Mouse (Mus musculus): ENCODE measurements at regions not wholly inside any gene's neighbourhood (a gene's known extent, or its start where the extent isn't known, plus 50 kb on each side); places are given as distances from the start of the nearest gene placed in this dataset.
A peak's percentile ranks its signal among the peaks of the same experiment; 100 is the strongest.

DNA sequence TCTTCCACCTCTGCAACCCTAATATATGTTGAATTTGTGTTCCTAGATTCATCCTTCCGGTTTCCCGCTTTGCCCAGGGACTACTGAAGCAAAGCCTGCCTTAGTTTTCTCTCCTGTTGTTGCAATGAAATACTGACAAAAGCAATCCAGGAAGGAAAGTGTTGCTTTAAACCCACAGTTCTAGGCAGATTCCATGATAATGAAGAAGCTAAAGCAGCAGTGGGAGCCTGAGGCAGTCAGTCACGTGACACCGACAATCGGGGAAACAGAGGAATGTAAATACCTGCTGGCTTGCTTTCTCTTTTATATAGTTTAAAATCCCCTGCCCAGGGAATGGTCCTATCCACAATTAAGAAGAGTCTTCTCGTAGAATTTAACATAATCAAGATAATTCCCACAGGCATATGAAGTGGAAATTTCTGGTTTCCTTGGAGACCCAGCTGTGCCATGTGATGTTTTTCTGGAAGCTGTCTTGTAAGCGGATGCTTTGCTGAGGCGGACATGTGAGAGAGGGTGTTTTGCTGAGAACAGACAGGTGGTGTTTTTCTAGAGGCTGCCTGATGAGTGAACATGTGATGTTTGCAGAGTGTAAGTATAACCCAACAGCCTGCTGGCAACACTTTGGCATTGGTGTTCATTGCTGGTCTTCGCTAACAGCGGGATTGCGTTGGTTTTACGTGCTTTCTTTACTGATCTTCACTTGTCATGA lies 398.0 kb downstream of the Prim2 start:
- Histone ChIP-seq H3K9me3 (replicated peaks; ENCODE audit: control insufficient read depth, low read length) (no peaks in the 10 kb centered on the region), H3K9ac (ENCODE audit: low read length) (no peak overlapping the region), H3K4me2 (ENCODE audit: low read length) (0 out of 2 replicates have a peak overlapping the region, but pooled peaks have one; percentile 4), H3K36me3 (ENCODE audit: control insufficient read depth, insufficient read depth, low read length) (no peaks in the 10 kb centered on the region), H3K4me3 (ENCODE audit: low read depth, low read length) (no peak overlapping the region), H3K27ac (ENCODE audit: low read depth, low read length) (no peak overlapping the region), H3K4me1 (ENCODE audit: control insufficient read depth, insufficient read depth, low read length) (no peaks in the 10 kb centered on the region), H3K27me3 (replicated peaks; ENCODE audit: control insufficient read depth, insufficient read depth, low read length) (no peaks in the 10 kb centered on the region)
- peak; percentile 69 for DNase-seq (ENCODE audit: low spot score)
- peak; percentile 77 for ATAC-seq
- 50% methylated on average over 12 of the region's 12 CpGs for WGBS

GRCm38 (mm10) chr1:33269162-33269561 lies 400.4 kb downstream of the Prim2 start:
- WGBS = 17% methylated on average over 4 of the region's 4 CpGs
- Histone ChIP-seq H3K27me3 (replicated peaks; ENCODE audit: control insufficient read depth, insufficient read depth, low read length) (no peaks in the 10 kb centered on the region), H3K4me1 (ENCODE audit: control insufficient read depth, insufficient read depth, low read length) (no peaks in the 10 kb centered on the region), H3K4me2 (ENCODE audit: low read length) (no peak overlapping the region), H3K9ac (ENCODE audit: low read length) (no peak overlapping the region), H3K9me3 (replicated peaks; ENCODE audit: control insufficient read depth, low read length) (no peaks in the 10 kb centered on the region), H3K4me3 (ENCODE audit: low read depth, low read length) (no peak overlapping the region), H3K36me3 (ENCODE audit: control insufficient read depth, insufficient read depth, low read length) (no peaks in the 10 kb centered on the region), H3K27ac (ENCODE audit: low read depth, low read length) (no peak overlapping the region)
- DNase-seq (ENCODE audit: low spot score) = peak; percentile 63
- peak; percentile 70 for ATAC-seq

DNA sequence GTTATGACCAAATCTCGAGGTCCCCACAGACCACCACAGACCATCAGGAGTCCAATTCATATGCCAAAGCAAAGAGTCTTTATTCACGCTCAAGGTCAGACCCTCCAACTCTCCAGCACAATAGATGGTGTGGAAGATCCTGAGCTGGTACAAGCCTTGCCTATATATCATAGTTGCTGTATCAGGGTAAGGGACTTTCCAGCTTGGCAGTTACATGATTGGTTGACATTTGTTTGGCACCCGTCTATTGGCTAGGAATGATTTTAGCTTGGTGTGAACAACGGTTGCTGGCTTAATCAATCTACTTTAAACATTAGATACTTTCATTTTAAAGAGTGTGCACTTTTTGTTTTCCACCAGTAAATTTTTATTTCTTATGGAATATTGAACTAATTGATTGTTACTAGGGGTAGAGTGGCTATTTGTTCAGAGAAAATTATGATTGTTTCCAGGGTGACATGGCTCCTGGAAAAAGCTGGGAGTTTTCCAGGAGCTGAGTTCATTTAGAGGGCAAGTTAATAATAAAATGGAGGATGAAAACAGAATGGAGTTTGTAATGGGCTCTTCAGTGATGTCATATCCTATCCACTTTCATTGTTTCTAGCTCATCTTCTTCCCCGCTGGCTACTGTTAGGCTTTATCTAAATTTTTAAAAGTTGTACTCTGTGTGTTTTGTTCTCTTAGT lies 403.7 kb downstream of the Prim2 start:
- Histone ChIP-seq H3K9ac (ENCODE audit: low read length) (no peak overlapping the region), H3K27ac (ENCODE audit: low read depth, low read length) (no peak overlapping the region), H3K4me1 (ENCODE audit: control insufficient read depth, insufficient read depth, low read length) (no peaks in the 10 kb centered on the region), H3K9me3 (replicated peaks; ENCODE audit: control insufficient read depth, low read length) (no peaks in the 10 kb centered on the region), H3K4me3 (ENCODE audit: low read depth, low read length) (no peak overlapping the region), H3K27me3 (replicated peaks; ENCODE audit: control insufficient read depth, insufficient read depth, low read length) (no peaks in the 10 kb centered on the region), H3K4me2 (ENCODE audit: low read length) (no peak overlapping the region), H3K36me3 (ENCODE audit: control insufficient read depth, insufficient read depth, low read length) (no peaks in the 10 kb centered on the region)
- ATAC-seq = no peak
- DNase-seq (ENCODE audit: low spot score) = no peak
- WGBS = 86% methylated on average over 5 of the region's 5 CpGs

GRCm38 (mm10) chr1:33249474-33249873 lies 420.1 kb downstream of the Prim2 start:
- Histone ChIP-seq H3K9ac (ENCODE audit: low read length) (no peak overlapping the region), H3K4me2 (ENCODE audit: low read length) (no peak overlapping the region), H3K27ac (ENCODE audit: low read depth, low read length) (no peak overlapping the region), H3K36me3 (ENCODE audit: control insufficient read depth, insufficient read depth, low read length) (no peaks in the 10 kb centered on the region), H3K9me3 (replicated peaks; ENCODE audit: control insufficient read depth, low read length) (no peaks in the 10 kb centered on the region), H3K4me1 (ENCODE audit: control insufficient read depth, insufficient read depth, low read length) (no peaks in the 10 kb centered on the region), H3K4me3 (ENCODE audit: low read depth, low read length) (no peak overlapping the region), H3K27me3 (replicated peaks; ENCODE audit: control insufficient read depth, insufficient read depth, low read length) (no peaks in the 10 kb centered on the region)
- 88% methylated on average over 5 of the region's 5 CpGs for WGBS
- no peak for ATAC-seq
- DNase-seq (ENCODE audit: low spot score) = no peak

DNA sequence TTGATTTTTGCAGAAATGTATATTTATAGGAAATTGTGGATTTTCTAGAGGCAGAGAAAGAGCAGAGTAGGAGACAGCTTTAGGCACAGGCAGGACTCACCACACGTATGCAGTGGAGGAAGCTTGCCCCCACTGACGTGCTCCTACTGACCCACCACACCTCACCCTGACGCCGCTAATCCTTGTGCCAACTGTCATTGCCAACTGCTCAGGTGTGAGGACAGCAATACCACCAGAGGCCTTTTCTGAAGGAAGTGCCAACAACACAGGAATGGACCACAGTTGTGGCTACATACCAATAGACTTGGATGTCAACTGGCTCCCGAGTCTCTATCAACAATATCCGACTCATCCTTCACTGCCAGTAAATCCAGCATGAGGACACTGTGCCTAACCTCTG lies 422.5 kb downstream of the Prim2 start:
- Histone ChIP-seq H3K36me3 (ENCODE audit: control insufficient read depth, insufficient read depth, low read length) (no peaks in the 10 kb centered on the region), H3K27me3 (replicated peaks; ENCODE audit: control insufficient read depth, insufficient read depth, low read length) (no peaks in the 10 kb centered on the region), H3K9me3 (replicated peaks; ENCODE audit: control insufficient read depth, low read length) (no peaks in the 10 kb centered on the region), H3K4me3 (ENCODE audit: low read depth, low read length) (no peak overlapping the region), H3K27ac (ENCODE audit: low read depth, low read length) (no peak overlapping the region), H3K9ac (ENCODE audit: low read length) (no peak overlapping the region), H3K4me1 (ENCODE audit: control insufficient read depth, insufficient read depth, low read length) (no peaks in the 10 kb centered on the region), H3K4me2 (ENCODE audit: low read length) (no peak overlapping the region)
- DNase-seq (ENCODE audit: low spot score) = no peak
- ATAC-seq = no peak
- 92% methylated on average over 6 of the region's 6 CpGs for WGBS

DNA sequence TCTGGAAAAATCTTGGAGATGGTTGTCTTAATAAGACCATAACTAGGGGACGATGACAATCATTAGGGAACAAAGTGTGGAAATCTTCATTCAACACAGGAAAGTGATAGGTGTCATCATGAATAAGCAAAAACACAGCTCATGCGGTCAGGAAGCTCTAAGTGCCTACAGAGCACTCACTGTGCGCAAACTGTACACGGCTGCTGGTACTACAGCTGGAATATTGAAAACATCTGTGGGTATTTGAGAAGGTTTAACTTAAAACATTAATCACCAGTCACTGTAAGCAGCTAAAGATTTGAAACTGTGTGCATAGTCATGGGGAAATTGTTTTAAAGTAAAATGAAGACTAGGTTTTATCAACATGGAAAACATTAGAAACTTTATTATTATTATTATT lies 424.4 kb downstream of the Prim2 start:
- Histone ChIP-seq H3K27me3 (replicated peaks; ENCODE audit: control insufficient read depth, insufficient read depth, low read length) (no peaks in the 10 kb centered on the region), H3K9me3 (replicated peaks; ENCODE audit: control insufficient read depth, low read length) (no peaks in the 10 kb centered on the region), H3K9ac (ENCODE audit: low read length) (no peak overlapping the region), H3K27ac (ENCODE audit: low read depth, low read length) (no peak overlapping the region), H3K4me1 (ENCODE audit: control insufficient read depth, insufficient read depth, low read length) (no peaks in the 10 kb centered on the region), H3K4me2 (ENCODE audit: low read length) (no peak overlapping the region), H3K36me3 (ENCODE audit: control insufficient read depth, insufficient read depth, low read length) (no peaks in the 10 kb centered on the region), H3K4me3 (ENCODE audit: low read depth, low read length) (no peak overlapping the region)
- DNase-seq (ENCODE audit: low spot score) = no peak
- WGBS = 92% methylated on average over 4 of the region's 4 CpGs
- ATAC-seq = no peak

DNA sequence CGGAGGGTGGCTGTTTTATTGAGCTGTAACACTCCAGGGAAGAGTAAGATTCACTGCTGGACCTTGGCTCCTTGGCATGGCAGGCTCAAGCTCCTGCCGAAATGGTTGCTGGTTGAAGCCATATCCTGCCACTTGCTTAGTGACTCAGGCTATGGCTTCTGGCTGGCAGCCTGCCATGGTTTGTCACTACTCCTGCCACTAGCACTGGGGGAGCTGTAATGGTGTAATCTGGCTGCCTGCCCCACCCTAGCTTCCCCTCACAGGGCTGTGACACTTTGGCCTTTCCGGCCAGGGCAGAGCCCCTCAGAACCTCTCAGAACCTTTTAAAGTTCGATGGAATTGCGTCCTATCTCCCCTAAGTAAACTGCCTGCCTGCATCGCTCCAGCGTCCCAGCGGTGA lies 424.9 kb downstream of the Prim2 start:
- ATAC-seq = no peak
- no peak overlapping the region for H3K4me2 ChIP-seq (ENCODE audit: low read length)
- 91% methylated on average over 8 of the region's 8 CpGs for WGBS
- H3K9ac ChIP-seq (ENCODE audit: low read length) = no peak overlapping the region
- H3K27me3 ChIP-seq (replicated peaks; ENCODE audit: control insufficient read depth, insufficient read depth, low read length) = no peaks in the 10 kb centered on the region
- no peaks in the 10 kb centered on the region for H3K4me1 ChIP-seq (ENCODE audit: control insufficient read depth, insufficient read depth, low read length)
- no peak for DNase-seq (ENCODE audit: low spot score)
- H3K9me3 ChIP-seq (replicated peaks; ENCODE audit: control insufficient read depth, low read length) = no peaks in the 10 kb centered on the region
- H3K4me3 ChIP-seq (ENCODE audit: low read depth, low read length) = no peak overlapping the region
- H3K27ac ChIP-seq (ENCODE audit: low read depth, low read length) = no peak overlapping the region
- no peaks in the 10 kb centered on the region for H3K36me3 ChIP-seq (ENCODE audit: control insufficient read depth, insufficient read depth, low read length)

DNA sequence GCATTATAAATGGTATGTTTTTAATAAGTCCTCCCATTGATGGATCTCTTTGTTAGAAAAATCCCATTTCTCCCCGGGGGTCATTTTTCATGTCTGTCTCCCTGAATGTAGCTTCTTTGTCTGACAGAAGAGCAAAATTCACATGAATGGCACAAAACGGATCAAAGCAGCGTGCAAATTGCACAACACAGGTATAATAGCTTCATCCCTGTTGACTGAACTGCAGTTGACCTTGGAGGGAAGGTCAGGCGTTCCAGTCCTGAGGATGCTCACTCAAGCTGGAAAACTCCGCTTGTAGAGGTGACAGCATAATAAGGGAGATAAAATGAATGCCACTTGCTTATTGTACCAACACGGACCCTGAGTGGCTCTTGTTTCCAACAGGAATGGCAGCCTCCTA lies 446.6 kb downstream of the Prim2 start:
- ATAC-seq (no peak), DNase-seq (ENCODE audit: low spot score) (peak; percentile 7)
- Histone ChIP-seq H3K4me3 (ENCODE audit: low read depth, low read length) (no peak overlapping the region), H3K4me1 (ENCODE audit: control insufficient read depth, insufficient read depth, low read length) (no peaks in the 10 kb centered on the region), H3K9ac (ENCODE audit: low read length) (no peak overlapping the region), H3K27ac (ENCODE audit: low read depth, low read length) (no peak overlapping the region), H3K9me3 (replicated peaks; ENCODE audit: control insufficient read depth, low read length) (no peaks in the 10 kb centered on the region), H3K36me3 (ENCODE audit: control insufficient read depth, insufficient read depth, low read length) (no peaks in the 10 kb centered on the region), H3K4me2 (ENCODE audit: low read length) (no peak overlapping the region), H3K27me3 (replicated peaks; ENCODE audit: control insufficient read depth, insufficient read depth, low read length) (no peaks in the 10 kb centered on the region)
- WGBS = 81% methylated on average over 6 of the region's 6 CpGs

GRCm38 (mm10) chr1:33214815-33215214 lies 454.8 kb downstream of the Prim2 start:
- H3K4me3 ChIP-seq (ENCODE audit: low read depth, low read length) = no peak overlapping the region
- WGBS = 32% methylated on average over 5 of the region's 5 CpGs
- H3K36me3 ChIP-seq (ENCODE audit: control insufficient read depth, insufficient read depth, low read length) = no peaks in the 10 kb centered on the region
- ATAC-seq = peak; percentile 89
- peak; percentile 81 for DNase-seq (ENCODE audit: low spot score)
- H3K4me1 ChIP-seq (ENCODE audit: control insufficient read depth, insufficient read depth, low read length) = peaks cover 4% of the 10 kb centered on the region; the same call in 1 of the 2 replicates
- H3K4me2 ChIP-seq (ENCODE audit: low read length) = no peak overlapping the region
- H3K27ac ChIP-seq (ENCODE audit: low read depth, low read length) = peak overlapping the region; percentile 52; the same call in 1 of the 2 replicates
- H3K27me3 ChIP-seq (replicated peaks; ENCODE audit: control insufficient read depth, insufficient read depth, low read length) = no peaks in the 10 kb centered on the region
- no peak overlapping the region for H3K9ac ChIP-seq (ENCODE audit: low read length)
- H3K9me3 ChIP-seq (replicated peaks; ENCODE audit: control insufficient read depth, low read length) = no peaks in the 10 kb centered on the region
